Mouse (Mus musculus) neural tube, postnatal 0 days (tissue): ENCODE results near the gene Zfp330. TPM values are rescaled to one million over a fixed set of nuclear protein-coding genes. Genes with fewer than 3 reads are reported as not detected.

Experiments
- polyA plus RNA-seq: library from polyadenylated mRNA; unstranded; fragments of >200 nt; fragmentation: Nextera tagmentation; extraction: Ambion mirVana; gene quantifications from 2 replicates; pipeline ENCODE4 v1.2.1, GENCODE M21; 2015

Gene Zfp330
- 63.9 and 68.9 TPM in 2 replicates for polyA plus RNA-seq

GRCm38 (mm10) chr8:82774093-82774422 lies at the start of gene Zfp330:
TSS of gene Zfp330 (minus strand) at chr8:82774160.

Other genes with a start within 250 kb of the Zfp330 start
- gene Rnf150, start 89.2 kb upstream of the Zfp330 start, polyA plus RNA-seq: 1.9 and 2.3 TPM in 2 replicates